Mouse (Mus musculus) CH12.LX (cell line): ENCODE results near the gene Slc31a1. TPM values are rescaled to one million over a fixed set of nuclear protein-coding genes. Genes with fewer than 3 reads are reported as not detected.

Experiments
- DNase-seq: peaks from one replicate; pipeline ENCODE4 v3.0.0-alpha.2; 2013; ENCODE audit errors: extremely low read depth
- H3K27ac ChIP-seq: 2 replicates; pipeline ENCODE4 v1.5.1; 2012; ENCODE audit warnings: low read depth, mild to moderate bottlenecking, control low read depth, moderate library complexity; ENCODE audit not compliant: insufficient read depth
- H3K27me3 ChIP-seq: replicated peaks from 2 replicates; pipeline ENCODE3; 2012; ENCODE audit warnings: inconsistent platforms
- H3K36me3 ChIP-seq, 2 experiments: replicated peaks in 1 of 2; 2 replicates each; pipeline versions ENCODE3 to v1.6.1; 2012; ENCODE audit warnings: inconsistent platforms in 1 of 2, low read length in 1 of 2, mild to moderate bottlenecking in 1 of 2, mixed read lengths in 1 of 2, moderate library complexity in 1 of 2; ENCODE audit not compliant: control insufficient read depth in 1 of 2, insufficient read depth in 1 of 2
- H3K4me1 ChIP-seq, 2 experiments: 2 replicates each; pipeline ENCODE4 v1.6.1; 2012; ENCODE audit warnings: inconsistent platforms in 1 of 2, moderate library complexity in 1 of 2; ENCODE audit not compliant: insufficient read depth in 2 of 2, control insufficient read depth in 1 of 2
- H3K4me2 ChIP-seq: 2 replicates; pipeline ENCODE4 v1.6.1; 2012; ENCODE audit warnings: low read depth, mild to moderate bottlenecking, control low read depth; ENCODE audit not compliant: poor library complexity, insufficient read depth, severe bottlenecking
- H3K4me3 ChIP-seq, 3 experiments: fragments of 150-350 bp in 1 of 3; sonication (generic) in 1 of 3; replicated peaks in 1 of 3; 2 replicates each; pipeline versions ENCODE3 to v1.5.1; 2011 to 2012; ENCODE audit warnings: low read depth in 2 of 3, low read length in 2 of 3, mild to moderate bottlenecking in 2 of 3, moderate library complexity in 2 of 3, control low read depth in 1 of 3, improper control_type of control experiment in 1 of 3, inconsistent platforms in 1 of 3, mixed read lengths in 1 of 3; ENCODE audit not compliant: poor library complexity in 1 of 3
- H3K79me2 ChIP-seq: replicated peaks from 2 replicates; pipeline ENCODE4 v1.6.1; 2012; ENCODE audit warnings: mild to moderate bottlenecking, moderate library complexity; ENCODE audit not compliant: control insufficient read depth, poor library complexity, insufficient read depth, severe bottlenecking; ENCODE audit errors: extremely low read depth
- H3K9ac ChIP-seq: 2 replicates; pipeline ENCODE4 v1.6.1; 2012; ENCODE audit warnings: low read depth, mild to moderate bottlenecking, control low read depth, moderate library complexity; ENCODE audit not compliant: insufficient read depth
- H3K9me3 ChIP-seq: replicated peaks from 2 replicates; pipeline ENCODE3; 2012; ENCODE audit warnings: low read length, inconsistent platforms, mixed read lengths
- CHD1 ChIP-seq: IDR thresholded peaks from 2 replicates; pipeline ENCODE4 v1.6.1; 2012; ENCODE audit warnings: low read depth, low read length, improper control_type of control experiment, inconsistent platforms
- CHD2 ChIP-seq: IDR thresholded peaks from 2 replicates; pipeline ENCODE4 v1.6.1; 2011; ENCODE audit warnings: low read length, improper control_type of control experiment
- E2F4 ChIP-seq: IDR thresholded peaks from 2 replicates; pipeline ENCODE4 v1.6.1; 2011; ENCODE audit warnings: low read depth, low read length, improper control_type of control experiment; ENCODE audit not compliant: insufficient replicate concordance
- JUND ChIP-seq: conservative IDR thresholded peaks from 2 replicates; pipeline ENCODE4 v1.6.1; 2011; ENCODE audit warnings: low read depth, low read length, improper control_type of control experiment
- MYC ChIP-seq: IDR thresholded peaks from 2 replicates; pipeline ENCODE4 v1.6.1; 2011; ENCODE audit warnings: low read depth, mild to moderate bottlenecking, improper control_type of control experiment, low read length
- NRF1 ChIP-seq: IDR thresholded peaks from 2 replicates; pipeline ENCODE4 v1.6.1; 2014; ENCODE audit warnings: low read depth, mild to moderate bottlenecking, inconsistent platforms, low read length, improper control_type of control experiment, moderate library complexity
- TBP ChIP-seq: conservative IDR thresholded peaks from 2 replicates; pipeline ENCODE4 v1.6.1; 2011; ENCODE audit warnings: low read depth, low read length, improper control_type of control experiment
- UBTF ChIP-seq: IDR thresholded peaks from 2 replicates; pipeline ENCODE4 v1.6.1; 2012; ENCODE audit warnings: low read depth, mild to moderate bottlenecking, inconsistent platforms, low read length, improper control_type of control experiment, moderate library complexity
- USF2 ChIP-seq: conservative IDR thresholded peaks from 2 replicates; pipeline ENCODE4 v1.6.1; 2011; ENCODE audit warnings: low read depth, low read length, improper control_type of control experiment
- ZKSCAN1 ChIP-seq: IDR thresholded peaks from 2 replicates; pipeline ENCODE4 v1.6.1; 2012; ENCODE audit warnings: low read depth, inconsistent platforms, low read length, improper control_type of control experiment, borderline replicate concordance
- ZMIZ1 ChIP-seq: IDR thresholded peaks from 2 replicates; pipeline ENCODE4 v1.6.1; 2012; ENCODE audit warnings: low read depth, mild to moderate bottlenecking, inconsistent platforms, low read length, improper control_type of control experiment
- dilution Hi-C: fragments of 300-500 bp; cut with MboI; formaldehyde crosslinking; loops from 2 replicates; pipeline ENCODE4 v1.14.3; 2020; ENCODE audit warnings: low sequenced_read_pairs; ENCODE audit not compliant: extremely low pct_unique_long_range_greater_than_20kb, extremely low pct_ligation_motif_present
- in situ Hi-C: fragments of 300-500 bp; cut with MboI; formaldehyde crosslinking; loops from 3 replicates; pipeline ENCODE4 v1.14.3; 2019; ENCODE audit warnings: low sequenced_read_pairs, low pct_ligation_motif_present, low pct_unique_long_range_greater_than_20kb, mixed read lengths
- polyA plus RNA-seq: library from polyadenylated mRNA; unstranded; fragments of >175 nt; gene quantifications from 2 replicates; pipeline ENCODE4 v1.2.1, GENCODE M21; 2012; ENCODE audit warnings: low read depth; ENCODE audit not compliant: insufficient read length
- total RNA-seq, 2 experiments: library from RNA; depleted of rRNA; stranded (reverse); fragments of 300-350 nt in 1 of 2; fragments of >200 nt in 1 of 2; gene quantifications; 2 replicates each; pipeline ENCODE4 v1.2.3; 2012 to 2014

Gene Slc31a1
- total and polyA plus RNA-seq, 3 experiments = 14.0 to 32.5 (median 19.7) TPM

GRCm38 (mm10) chr4:62410325-62410724 lies 49.8 kb downstream of the Slc31a1 start:
- peak overlapping the region; percentile 95 for H3K4me2 ChIP-seq
- H3K36me3 ChIP-seq = peaks cover 35 to 55% of the 10 kb centered on the region in 2 experiments
- no peaks in the 10 kb centered on the region for H3K27me3 ChIP-seq
- in situ Hi-C loops (no loop called here), dilution Hi-C loops (no loop called here)
- peaks cover 56% of the 10 kb centered on the region for H3K79me2 ChIP-seq
- no peaks in the 10 kb centered on the region for H3K9me3 ChIP-seq
- peak overlapping the region; percentile 64; the same call in 1 of the 2 replicates for H3K9ac ChIP-seq
- H3K4me1 ChIP-seq = peaks cover 12 to 43% of the 10 kb centered on the region in 2 experiments
- peak overlapping the region in 2 of 3 experiments; percentile 80 to 99 for H3K4me3 ChIP-seq
- no peak overlapping the region for H3K27ac ChIP-seq
- no peak for TF ChIP-seq ZKSCAN1
- no peak for TF ChIP-seq CHD2
- TF ChIP-seq MYC = no peak
- DNase-seq = no peak

- peaks cover 43% of the 10 kb centered on the region for H3K79me2 ChIP-seq
- dilution Hi-C loops (no loop called here), in situ Hi-C loops (no loop called here)
- peaks cover 48 to 60% of the 10 kb centered on the region in 2 experiments for H3K36me3 ChIP-seq
- no peak overlapping the region for H3K9ac ChIP-seq
- no peaks in the 10 kb centered on the region for H3K9me3 ChIP-seq
- no peak overlapping the region for H3K4me3 ChIP-seq
- peaks cover 4 to 31% of the 10 kb centered on the region in 2 experiments; a peak in 2 of 4 replicates for H3K4me1 ChIP-seq
- H3K4me2 ChIP-seq = 0 out of 2 replicates have a peak overlapping the region, but pooled peaks have one; percentile 44
- no peak for TF ChIP-seq UBTF
- TF ChIP-seq ZMIZ1 = no peak
- no peak for TF ChIP-seq E2F4
- no peak for TF ChIP-seq CHD1
- no peak for TF ChIP-seq USF2
- TF ChIP-seq, all 38 proteins: peak for 0
- DNase-seq = no peak
- no peaks in the 10 kb centered on the region for H3K27me3 ChIP-seq
- H3K27ac ChIP-seq = no peak overlapping the region
Observed at GRCm38 (mm10) chr4:62411606-62412005, 51.1 kb downstream of the Slc31a1 start.

GRCm38 (mm10) chr4:62418448-62418847 lies 57.9 kb downstream of the Slc31a1 start:
- no peaks in the 10 kb centered on the region for H3K9me3 ChIP-seq
- no peak overlapping the region for H3K9ac ChIP-seq
- no peaks in the 10 kb centered on the region; the same call in none of the 2 replicates for H3K79me2 ChIP-seq
- peaks cover 91 to 100% of the 10 kb centered on the region in 2 experiments for H3K36me3 ChIP-seq
- in situ Hi-C loops (no loop called here), dilution Hi-C loops (no loop called here)
- H3K4me1 ChIP-seq = no peaks in the 10 kb centered on the region
- H3K4me3 ChIP-seq = no peak overlapping the region
- no peak for DNase-seq
- H3K27me3 ChIP-seq = no peaks in the 10 kb centered on the region
- no peak overlapping the region for H3K27ac ChIP-seq
- no peak overlapping the region for H3K4me2 ChIP-seq
- TF ChIP-seq JUND (no peak), TBP (no peak), NRF1 (no peak)
- TF ChIP-seq, all 38 proteins: peak for 0
